Mouse (Mus musculus): Measurements from ENCODE around the gene Ampd2.

GRCm38 (mm10) chr3:108085721-108086469 is 556 bp downstream of the Ampd2 start:
- no peak for TF ChIP-seq CTCF (conservative IDR thresholded peaks at IDR 0.05 in 1 of 2, IDR thresholded peaks at IDR 0.05 in 1 of 2; ENCODE audit: low read depth in 2 of 2, low read length in 2 of 2)
- no peak for TF ChIP-seq HCFC1 (IDR thresholded peaks at IDR 0.05; ENCODE audit: low read depth, low read length)
- no peak; the same call in 1 of the 2 replicates for TF ChIP-seq SIN3A (IDR thresholded peaks at IDR 0.05; ENCODE audit: low read length)
- TF ChIP-seq SMC3 (IDR thresholded peaks at IDR 0.05; ENCODE audit: low read depth, low read length) = no peak
- no peak for TF ChIP-seq POLR2A (IDR thresholded peaks at IDR 0.05; ENCODE audit: low read depth, low read length)
- no peak for TF ChIP-seq MXI1 (IDR thresholded peaks at IDR 0.05; ENCODE audit: low read depth, low read length)
- TF ChIP-seq MAFK (IDR thresholded peaks at IDR 0.05; ENCODE audit: insufficient replicate concordance, low read length) = no peak
- no peak for TF ChIP-seq MAX (IDR thresholded peaks at IDR 0.05; ENCODE audit: low read length)
- no peak for TF ChIP-seq EP300 (IDR thresholded peaks at IDR 0.05; ENCODE audit: low read length)
- no peak for TF ChIP-seq MEF2A (IDR thresholded peaks at IDR 0.05; ENCODE audit: borderline replicate concordance, low read depth, low read length)
- TF ChIP-seq USF1 (IDR thresholded peaks at IDR 0.05; ENCODE audit: low read depth, low read length) = no peak
- no peak for TF ChIP-seq JUND (conservative IDR thresholded peaks at IDR 0.05; ENCODE audit: low read depth, low read length)
- TF ChIP-seq CHD1 (IDR thresholded peaks at IDR 0.05; ENCODE audit: low read depth, low read length) = no peak

All from CH12.LX (cell line).